Mouse (Mus musculus) G1E (cell line): ENCODE results near the gene Atp10a. TPM values are rescaled to one million over a fixed set of nuclear protein-coding genes. Genes with fewer than 3 reads are reported as not detected.

Source experiments
- ATAC-seq: 2 replicates; pipeline ENCODE4 v1.8.0; 2016; ENCODE audit warnings: mild to moderate bottlenecking; ENCODE audit not compliant: insufficient number of reproducible peaks, poor library complexity, low FRiP score, severe bottlenecking; ENCODE audit errors: extremely low read depth
- DNase-seq: peaks from one replicate; pipeline ENCODE4 v3.0.0; 2012; ENCODE audit warnings: low spot score
- H3K27me3 ChIP-seq: 2 replicates; pipeline ENCODE4 v1.6.1; 2012; ENCODE audit warnings: mild to moderate bottlenecking, low read length, inconsistent platforms; ENCODE audit not compliant: insufficient read depth
- H3K36me3 ChIP-seq: replicated peaks from 2 replicates; pipeline ENCODE3; 2012; ENCODE audit warnings: mild to moderate bottlenecking, inconsistent platforms
- H3K4me1 ChIP-seq: 2 replicates; pipeline ENCODE4 v1.6.1; 2012; ENCODE audit warnings: low read depth, low read length, inconsistent platforms, mixed read lengths; ENCODE audit not compliant: insufficient read depth
- H3K4me3 ChIP-seq: 2 replicates; pipeline ENCODE4 v1.5.1; 2012; ENCODE audit warnings: low read depth, mild to moderate bottlenecking, inconsistent platforms, low read length, moderate library complexity, mixed read lengths
- H3K9me3 ChIP-seq: replicated peaks from 2 replicates; pipeline ENCODE4 v1.6.1; 2012; ENCODE audit warnings: inconsistent platforms
- CTCF ChIP-seq: IDR thresholded peaks from 2 replicates; pipeline ENCODE4 v1.5.1; 2012; ENCODE audit warnings: low read depth, low read length, inconsistent platforms, mixed read lengths
- GATA1 ChIP-seq: IDR thresholded peaks from 2 replicates; pipeline ENCODE4 v1.6.1; 2012; ENCODE audit warnings: borderline replicate concordance, low read length, inconsistent platforms, mixed read lengths
- GATA2 ChIP-seq: IDR thresholded peaks from 2 replicates; pipeline ENCODE4 v1.6.1; 2012; ENCODE audit warnings: low read depth, low read length, inconsistent platforms, borderline replicate concordance
- POLR2AphosphoS5 ChIP-seq: IDR thresholded peaks from 2 replicates; pipeline ENCODE4 v1.6.1; 2012; ENCODE audit warnings: low read depth, low read length, inconsistent platforms; ENCODE audit not compliant: insufficient replicate concordance
- TAL1 ChIP-seq: conservative IDR thresholded peaks from 2 replicates; pipeline ENCODE4 v1.6.1; 2012; ENCODE audit warnings: low read depth, low read length, inconsistent platforms, mixed read lengths
- polyA plus RNA-seq: library from polyadenylated mRNA; stranded (reverse); fragments of >175 nt; gene quantifications from 2 replicates; pipeline ENCODE4 v1.2.3, GENCODE M21; 2012
- total RNA-seq, 2 experiments: library from RNA; stranded (forward) in 1 of 2; stranded (reverse) in 1 of 2; fragments of 200-1000 nt in 1 of 2; fragments of >200 nt in 1 of 2; fragmentation: Nextera tagmentation in 1 of 2; gene quantifications; 2 replicates each; pipeline ENCODE4 v1.2.3; 2014 to 2017

The Atp10a gene
- total and polyA plus RNA-seq, 3 experiments, result not detected

- DNase-seq (no peak), ATAC-seq (no peak)
- TF ChIP-seq POLR2AphosphoS5 (no peak), CTCF (no peak), GATA1 (no peak), TAL1 (no peak)
- Histone ChIP-seq H3K4me1 (no peaks in the 10 kb centered on the region), H3K27me3 (no peaks in the 10 kb centered on the region), H3K9me3 (peaks cover 8% of the 10 kb centered on the region; the same call in 1 of the 2 replicates), H3K4me3 (no peak overlapping the region), H3K36me3 (no peaks in the 10 kb centered on the region)
Measured at GRCm38 (mm10) chr7:58842818-58843217, 186.9 kb downstream of the Atp10a start.

GRCm38 (mm10) chr7:58843767-58844445 is 187.9 kb downstream of the Atp10a start:
- Histone ChIP-seq H3K4me3 (no peak overlapping the region), H3K9me3 (peaks cover 5% of the 10 kb centered on the region; the same call in 1 of the 2 replicates), H3K36me3 (no peaks in the 10 kb centered on the region), H3K4me1 (no peaks in the 10 kb centered on the region), H3K27me3 (no peaks in the 10 kb centered on the region)
- TF ChIP-seq POLR2AphosphoS5, result no peak
- TF ChIP-seq GATA2, result no peak
- no peak for TF ChIP-seq CTCF
- TF ChIP-seq TAL1, result no peak
- no peak for TF ChIP-seq GATA1
- ATAC-seq (no peak), DNase-seq (no peak)

GRCm38 (mm10) chr7:58844449-58844848 is 188.5 kb downstream of the Atp10a start:
- ATAC-seq (no peak), DNase-seq (no peak)
- H3K4me1 ChIP-seq, result no peaks in the 10 kb centered on the region

GRCm38 (mm10) chr7:58858921-58859320 is 203.0 kb downstream of the Atp10a start:
- no peak for TF ChIP-seq POLR2AphosphoS5
- no peak for TF ChIP-seq GATA2
- no peak for TF ChIP-seq GATA1
- no peak for TF ChIP-seq TAL1
- TF ChIP-seq CTCF, result no peak
- no peak for ATAC-seq
- peaks cover 8% of the 10 kb centered on the region for H3K9me3 ChIP-seq
- no peak for DNase-seq
- H3K36me3 ChIP-seq, result no peaks in the 10 kb centered on the region
- H3K4me3 ChIP-seq, result no peak overlapping the region
- H3K4me1 ChIP-seq, result no peaks in the 10 kb centered on the region
- H3K27me3 ChIP-seq, result no peaks in the 10 kb centered on the region

More at GRCm38 (mm10) chr7:58844449-58844848, 188.5 kb downstream of the Atp10a start:
- no peaks in the 10 kb centered on the region for H3K36me3 ChIP-seq
- no peak overlapping the region for H3K4me3 ChIP-seq
- no peak for TF ChIP-seq TAL1
- TF ChIP-seq CTCF, result no peak
- no peak for TF ChIP-seq GATA2
- no peak for TF ChIP-seq POLR2AphosphoS5
- no peak for TF ChIP-seq GATA1
- H3K9me3 ChIP-seq, result peaks cover 5% of the 10 kb centered on the region; the same call in 1 of the 2 replicates
- H3K27me3 ChIP-seq, result no peaks in the 10 kb centered on the region

DNA sequence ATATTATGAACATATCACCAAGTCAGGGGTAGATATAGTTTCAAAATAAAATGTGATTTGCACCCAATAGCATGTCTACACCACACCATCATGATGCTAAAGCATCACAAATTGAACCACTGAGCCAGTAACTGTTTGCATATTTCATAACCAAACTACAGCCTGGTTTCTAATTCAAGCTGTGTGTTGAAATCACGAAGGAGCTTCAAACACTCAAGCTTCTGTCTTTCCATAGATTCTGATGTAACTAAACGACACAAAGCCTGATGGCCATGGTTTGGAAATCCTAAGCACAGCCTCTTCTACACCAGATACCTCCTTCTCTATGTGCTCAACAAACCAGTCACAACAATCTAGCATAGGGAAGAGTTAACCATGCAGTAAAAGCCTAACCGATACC is 207.2 kb downstream of the Atp10a start:
- Histone ChIP-seq H3K27me3 (no peaks in the 10 kb centered on the region), H3K9me3 (peaks cover 2% of the 10 kb centered on the region; the same call in 1 of the 2 replicates), H3K4me3 (no peak overlapping the region), H3K36me3 (no peaks in the 10 kb centered on the region), H3K4me1 (no peaks in the 10 kb centered on the region)
- TF ChIP-seq CTCF, result no peak
- no peak for DNase-seq
- no peak for ATAC-seq

DNA sequence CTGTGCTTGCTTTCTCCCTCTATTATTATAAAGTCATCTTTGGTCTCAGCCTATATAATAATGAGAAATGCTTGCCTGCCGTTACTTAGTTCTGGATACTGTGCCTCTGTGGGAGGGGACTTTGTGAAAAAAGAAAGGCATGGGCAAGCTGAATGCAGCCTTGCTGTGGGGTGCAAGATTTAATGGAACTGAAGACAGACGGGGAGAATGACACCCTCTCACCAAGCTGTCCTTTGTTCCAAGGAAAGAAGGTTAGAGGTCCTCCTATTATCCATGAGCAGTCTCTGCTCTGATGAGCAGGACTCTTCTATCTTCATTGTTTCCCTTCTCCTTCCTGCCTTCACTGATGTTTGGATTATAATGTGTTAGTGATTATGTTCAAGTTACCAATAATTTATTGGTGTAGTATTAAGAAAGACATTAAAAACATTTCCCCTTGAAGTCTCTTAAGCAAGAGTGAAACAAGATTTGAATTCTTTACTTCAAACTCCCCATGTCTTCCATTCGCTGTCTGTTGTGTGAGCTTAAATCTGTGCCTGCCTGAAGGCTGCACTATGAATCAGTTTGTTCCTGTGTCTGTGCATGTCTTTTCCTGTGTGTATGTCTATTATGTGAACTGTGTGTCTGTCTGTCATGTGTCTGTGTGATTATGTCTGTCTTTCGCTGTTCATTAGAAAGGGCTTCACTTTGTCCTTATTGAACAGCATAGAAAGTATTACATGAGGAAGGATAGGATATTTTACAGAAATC is 211.1 kb downstream of the Atp10a start:
- Histone ChIP-seq H3K27me3 (no peaks in the 10 kb centered on the region), H3K4me1 (no peaks in the 10 kb centered on the region), H3K9me3 (no peaks in the 10 kb centered on the region), H3K4me3 (no peak overlapping the region), H3K36me3 (no peaks in the 10 kb centered on the region)
- no peak for TF ChIP-seq CTCF
- TF ChIP-seq GATA1, result no peak
- TF ChIP-seq POLR2AphosphoS5, result no peak
- no peak for TF ChIP-seq TAL1
- TF ChIP-seq GATA2, result no peak
- ATAC-seq (no peak), DNase-seq (no peak)

GRCm38 (mm10) chr7:58870661-58871060 is 214.7 kb downstream of the Atp10a start:
- no peak overlapping the region for H3K4me3 ChIP-seq
- ATAC-seq (no peak), DNase-seq (no peak)
- TF ChIP-seq CTCF (no peak), GATA1 (no peak), TAL1 (no peak), GATA2 (no peak), POLR2AphosphoS5 (no peak)
- H3K36me3 ChIP-seq, result no peaks in the 10 kb centered on the region
- H3K27me3 ChIP-seq, result no peaks in the 10 kb centered on the region
- no peaks in the 10 kb centered on the region for H3K4me1 ChIP-seq
- H3K9me3 ChIP-seq, result 0 out of 2 replicates have a peak, but pooled peaks cover 3% of the 10 kb centered on the region
